Mouse (Mus musculus): ENCODE measurements around the gene Ccl6. TPM values are rescaled to one million over a fixed set of nuclear protein-coding genes. Genes with fewer than 3 reads are reported as not detected.

Gene Ccl6
- total and polyA plus RNA-seq, 3 experiments, result 0.30 to 1.2 (median 0.93) TPM

DNA sequence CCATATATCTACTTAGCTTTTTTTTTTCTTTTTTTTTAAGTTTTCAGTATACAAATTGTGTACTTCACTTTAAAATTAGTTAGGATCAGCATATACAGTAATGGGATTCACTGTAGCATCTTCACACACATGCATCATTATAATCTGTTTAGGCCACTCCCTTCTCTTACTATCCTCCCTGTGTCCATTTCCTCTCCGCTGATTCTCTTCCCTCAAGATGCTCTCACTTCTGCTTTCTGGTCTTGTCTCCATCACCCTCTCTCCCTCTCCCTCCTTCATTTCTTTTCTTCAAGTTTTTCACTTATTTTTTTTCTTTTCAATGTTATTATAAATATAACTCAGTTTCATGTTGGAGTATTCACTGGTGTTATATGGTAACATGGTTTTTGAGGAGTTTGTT lies 26.1 kb upstream of the Ccl6 start:
- H3K9me3 ChIP-seq (replicated peaks; ENCODE audit: low read length), result no peaks in the 10 kb centered on the region
- no peak overlapping the region for H3K4me2 ChIP-seq (ENCODE audit: insufficient read depth, low read depth, poor library complexity, severe bottlenecking)
- H3K36me3 ChIP-seq (replicated peaks in 1 of 2; ENCODE audit: control insufficient read depth in 1 of 2, insufficient read depth in 1 of 2, low read length in 1 of 2), result no peaks in the 10 kb centered on the region
- no peaks in the 10 kb centered on the region for H3K27me3 ChIP-seq (replicated peaks)
- peaks cover 2 to 19% of the 10 kb centered on the region in 2 experiments; a peak in 3 of 4 replicates for H3K4me1 ChIP-seq (ENCODE audit: control insufficient read depth in 1 of 2, insufficient read depth in 2 of 2)
- H3K79me2 ChIP-seq (replicated peaks; ENCODE audit: control insufficient read depth, extremely low read depth, insufficient read depth, poor library complexity, severe bottlenecking), result no peaks in the 10 kb centered on the region
- no peak for TF ChIP-seq MAX (IDR thresholded peaks at IDR 0.05; ENCODE audit: low read length)
- no peak for TF ChIP-seq ZKSCAN1 (IDR thresholded peaks at IDR 0.05; ENCODE audit: borderline replicate concordance, low read depth, low read length)
- no peak for TF ChIP-seq ETS1 (conservative IDR thresholded peaks at IDR 0.05; ENCODE audit: low read depth, low read length)
- TF ChIP-seq ZC3H11A (IDR thresholded peaks at IDR 0.05; ENCODE audit: low read depth, low read length), result no peak
- no peak for TF ChIP-seq MAZ (IDR thresholded peaks at IDR 0.05; ENCODE audit: low read depth, low read length)
- no peak for TF ChIP-seq POLR2A (IDR thresholded peaks at IDR 0.05; ENCODE audit: low read depth, low read length)
- TF ChIP-seq ELF1 (IDR thresholded peaks at IDR 0.05; ENCODE audit: low read depth, low read length), result no peak
- TF ChIP-seq NRF1 (IDR thresholded peaks at IDR 0.05; ENCODE audit: low read depth, low read length), result no peak
- TF ChIP-seq KAT2A (IDR thresholded peaks at IDR 0.05; ENCODE audit: insufficient replicate concordance, low read length), result no peak
- TF ChIP-seq UBTF (IDR thresholded peaks at IDR 0.05; ENCODE audit: low read depth, low read length), result no peak
- no peak for TF ChIP-seq NELFE (IDR thresholded peaks at IDR 0.05; ENCODE audit: low read depth, low read length)
- TF ChIP-seq RCOR1 (conservative IDR thresholded peaks at IDR 0.05; ENCODE audit: low read depth, low read length), result no peak
- peak; percentile 86 for TF ChIP-seq EP300 (IDR thresholded peaks at IDR 0.05; ENCODE audit: low read length)
- no peak for TF ChIP-seq HCFC1 (IDR thresholded peaks at IDR 0.05; ENCODE audit: low read depth, low read length)
- TF ChIP-seq MEF2A (IDR thresholded peaks at IDR 0.05; ENCODE audit: borderline replicate concordance, low read depth, low read length), result no peak
- no peak for TF ChIP-seq TBP (conservative IDR thresholded peaks at IDR 0.05; ENCODE audit: low read depth, low read length)
- TF ChIP-seq IRF4 (IDR thresholded peaks at IDR 0.05; ENCODE audit: low read depth, low read length), result peak; percentile 91
- TF ChIP-seq MYC (IDR thresholded peaks at IDR 0.05; ENCODE audit: low read depth, low read length), result no peak
- in situ Hi-C loops (cut with MboI; ENCODE audit: low pct_ligation_motif_present, low pct_unique_long_range_greater_than_20kb, low sequenced_read_pairs), result no loop called here
- H3K4me3 ChIP-seq (replicated peaks in 1 of 3; ENCODE audit: low read depth in 2 of 3, low read length in 2 of 3, poor library complexity in 1 of 3), result no peak overlapping the region
- DNase-seq (ENCODE audit: extremely low read depth), result peak; percentile 71
- H3K9ac ChIP-seq (ENCODE audit: insufficient read depth, low read depth), result no peak overlapping the region
- dilution Hi-C loops (cut with MboI; ENCODE audit: extremely low pct_ligation_motif_present, extremely low pct_unique_long_range_greater_than_20kb, low sequenced_read_pairs), result no loop called here
- H3K27ac ChIP-seq (ENCODE audit: insufficient read depth, low read depth), result no peak overlapping the region

DNA sequence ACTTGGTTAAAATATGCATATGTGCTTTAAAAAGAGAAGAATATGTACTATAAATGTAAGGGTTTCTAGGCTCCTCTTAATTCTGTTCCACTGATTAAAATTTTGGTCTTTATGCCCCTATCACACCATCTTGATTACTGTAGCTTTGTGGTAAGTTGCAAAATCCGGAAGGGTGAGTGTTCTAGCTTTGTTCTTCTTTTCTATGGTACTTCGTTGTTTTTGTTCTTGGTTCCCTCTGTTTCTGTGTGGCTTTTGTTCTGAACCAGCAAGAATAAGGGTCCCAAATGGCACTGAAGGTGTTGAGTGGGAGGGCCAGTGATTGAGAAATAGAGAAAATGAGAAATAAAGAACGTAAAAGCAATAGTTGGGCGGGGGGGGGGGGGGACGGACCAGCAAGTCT lies 25.4 kb upstream of the Ccl6 start:
- peak overlapping the region; percentile 76 for H3K4me2 ChIP-seq (ENCODE audit: insufficient read depth, low read depth, poor library complexity, severe bottlenecking)
- H3K79me2 ChIP-seq (replicated peaks; ENCODE audit: control insufficient read depth, extremely low read depth, insufficient read depth, poor library complexity, severe bottlenecking), result no peaks in the 10 kb centered on the region
- H3K4me3 ChIP-seq (replicated peaks in 1 of 3; ENCODE audit: low read depth in 2 of 3, low read length in 2 of 3, poor library complexity in 1 of 3), result no peak overlapping the region
- H3K27ac ChIP-seq (ENCODE audit: insufficient read depth, low read depth), result no peak overlapping the region
- DNase-seq (ENCODE audit: extremely low read depth), result no peak
- H3K9ac ChIP-seq (ENCODE audit: insufficient read depth, low read depth), result no peak overlapping the region
- peaks cover 2 to 19% of the 10 kb centered on the region in 2 experiments; a peak in 3 of 4 replicates for H3K4me1 ChIP-seq (ENCODE audit: control insufficient read depth in 1 of 2, insufficient read depth in 2 of 2)
- no peaks in the 10 kb centered on the region for H3K9me3 ChIP-seq (replicated peaks; ENCODE audit: low read length)
- in situ Hi-C loops (cut with MboI; ENCODE audit: low pct_ligation_motif_present, low pct_unique_long_range_greater_than_20kb, low sequenced_read_pairs), result no loop called here
- H3K36me3 ChIP-seq (replicated peaks in 1 of 2; ENCODE audit: control insufficient read depth in 1 of 2, insufficient read depth in 1 of 2, low read length in 1 of 2), result no peaks in the 10 kb centered on the region
- dilution Hi-C loops (cut with MboI; ENCODE audit: extremely low pct_ligation_motif_present, extremely low pct_unique_long_range_greater_than_20kb, low sequenced_read_pairs), result no loop called here
- no peaks in the 10 kb centered on the region for H3K27me3 ChIP-seq (replicated peaks)
- TF ChIP-seq GABPA (IDR thresholded peaks at IDR 0.05; ENCODE audit: insufficient replicate concordance, low read depth, low read length) (no peak), CHD1 (IDR thresholded peaks at IDR 0.05; ENCODE audit: low read depth, low read length) (no peak), IRF4 (IDR thresholded peaks at IDR 0.05; ENCODE audit: low read depth, low read length) (no peak)

Data from CH12.LX (cell line).